Mouse (Mus musculus) cerebellum, adult 9-10 months (tissue): ENCODE results near the gene Esrrg.

Experiments used
- DNase-seq: peaks from one replicate; pipeline ENCODE4 v3.0.0; 2022

The Esrrg gene

GRCm38 (mm10) chr1:188006820-188007491 is 398.4 kb downstream of the Esrrg start:
- DNase-seq, result no peak

DNA sequence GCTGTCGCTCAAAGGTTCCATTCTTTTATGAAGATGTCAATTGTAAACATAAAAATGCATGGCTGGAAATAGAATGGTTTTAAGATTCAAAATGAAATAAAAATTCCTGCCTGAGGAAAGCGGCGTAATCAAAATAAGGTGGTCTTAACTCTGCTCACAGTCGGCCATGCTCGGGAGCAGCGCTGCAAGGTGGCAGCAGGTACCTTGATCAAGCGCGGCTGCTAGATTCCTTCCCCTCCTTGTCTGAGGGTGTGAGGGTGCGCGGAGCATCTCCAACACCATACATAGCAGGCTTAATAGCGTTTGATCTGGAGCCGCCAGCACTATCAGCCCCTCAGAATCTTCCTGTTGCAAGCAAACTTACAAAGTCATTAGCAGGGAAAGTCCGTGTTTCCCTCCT is 399.9 kb downstream of the Esrrg start:
- DNase-seq, result no peak

DNA sequence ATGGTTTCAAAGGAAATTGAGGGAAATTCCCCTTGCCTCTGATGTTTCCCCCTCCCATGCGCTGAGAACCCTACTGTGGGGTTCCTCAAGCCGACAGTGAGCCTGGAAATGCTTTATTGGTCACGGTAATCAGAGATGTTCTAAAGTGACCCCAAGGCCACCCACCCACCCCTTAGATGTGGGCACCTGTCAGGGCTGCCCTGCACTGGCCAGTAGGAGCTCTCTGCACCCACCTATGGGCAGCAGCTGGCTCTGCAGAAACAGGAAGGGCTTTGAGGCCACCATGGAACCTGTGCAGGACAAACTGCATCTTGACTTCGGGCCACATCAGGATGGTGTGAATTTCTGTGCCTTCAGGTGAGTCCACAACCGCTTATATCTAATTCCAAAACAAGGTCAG is 401.3 kb downstream of the Esrrg start:
- DNase-seq, result no peak

- DNase-seq, result no peak
Observed at GRCm38 (mm10) chr1:188010860-188011259, 402.3 kb downstream of the Esrrg start.

GRCm38 (mm10) chr1:188014411-188014810 is 405.8 kb downstream of the Esrrg start:
- peak; percentile 93 for DNase-seq

GRCm38 (mm10) chr1:188017956-188018862 is 409.6 kb downstream of the Esrrg start:
- DNase-seq, result no peak

DNA sequence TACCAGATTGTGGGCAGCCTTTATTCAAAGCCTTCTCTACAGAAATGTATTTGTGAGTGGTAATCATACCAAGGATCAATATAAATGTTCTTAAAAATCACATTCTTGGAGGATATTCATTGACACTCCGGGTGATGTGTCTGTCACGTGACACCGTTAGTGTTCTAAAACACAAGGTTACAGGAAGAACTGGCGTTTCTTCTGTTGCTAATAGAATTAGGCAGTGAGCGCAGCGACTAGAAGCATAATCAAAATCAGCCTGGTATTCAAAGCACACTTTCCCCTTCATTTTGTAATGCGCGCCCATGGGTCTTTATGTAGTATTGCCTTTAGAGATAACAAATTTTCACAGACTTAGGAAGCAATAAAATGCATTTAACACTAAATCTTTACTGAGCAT is 420.6 kb downstream of the Esrrg start:
- no peak for DNase-seq

DNA sequence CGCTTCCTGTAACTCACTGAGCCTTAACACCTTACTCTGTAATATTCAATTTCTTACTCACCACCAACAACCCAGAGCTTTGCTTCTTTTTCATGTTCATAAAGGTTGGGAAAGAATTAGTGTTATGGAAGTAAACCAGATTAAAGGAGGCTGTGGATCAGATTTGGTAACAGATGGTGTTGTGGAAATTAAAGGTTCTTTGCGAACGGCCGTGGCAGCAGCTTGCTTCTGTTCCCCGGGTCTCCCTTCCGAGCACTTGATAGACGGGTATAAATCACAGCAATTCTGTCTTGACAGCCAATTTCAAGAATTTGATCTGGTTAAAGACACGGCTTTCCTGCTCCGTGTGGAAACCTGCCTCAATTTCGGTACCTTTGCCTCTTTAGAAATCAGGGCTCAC is 421.5 kb downstream of the Esrrg start:
- DNase-seq, result no peak

- DNase-seq, result no peak
Observed at GRCm38 (mm10) chr1:188031276-188031675, 422.7 kb downstream of the Esrrg start.

DNA sequence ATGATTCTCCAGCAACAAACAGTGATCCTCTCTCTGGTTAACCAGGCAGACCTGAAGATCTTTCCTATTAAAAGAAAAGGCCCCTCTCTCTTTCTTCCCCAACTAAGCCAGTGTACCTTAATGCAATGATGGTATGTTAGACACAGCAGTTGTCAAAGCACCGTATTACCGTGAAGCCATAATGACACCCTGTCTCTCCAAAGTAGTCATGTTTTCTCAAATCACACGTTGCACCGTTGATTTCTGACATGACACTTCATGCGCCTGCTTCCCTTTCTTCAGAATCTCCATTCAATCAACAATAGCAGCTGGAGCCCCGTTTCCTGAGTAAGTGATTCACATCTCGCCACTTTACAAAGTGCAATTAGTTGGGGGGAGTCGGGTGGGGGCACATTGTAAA is 427.4 kb downstream of the Esrrg start:
- DNase-seq, result no peak

DNA sequence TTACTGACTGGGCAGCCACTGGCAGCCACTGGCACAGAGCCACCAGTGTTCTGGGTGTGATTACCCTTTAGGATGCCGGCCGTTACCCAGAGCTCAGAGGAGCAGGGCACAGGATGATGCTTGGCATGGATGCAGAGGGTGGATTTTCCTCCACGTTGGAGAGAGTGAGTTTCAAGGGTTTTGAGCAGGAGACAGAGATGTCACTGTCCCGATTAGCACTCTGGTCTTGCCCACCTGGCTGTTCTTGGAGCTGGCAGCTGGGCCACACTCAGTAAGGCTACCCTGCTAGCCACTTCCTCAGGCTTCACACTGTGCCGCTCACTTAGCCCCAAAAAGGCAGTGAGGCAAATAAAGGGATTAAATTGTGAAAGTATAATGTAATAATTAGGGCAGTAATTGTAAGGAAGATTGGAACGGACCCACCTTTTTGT is 438.1 kb downstream of the Esrrg start:
- peak; percentile 20 for DNase-seq

GRCm38 (mm10) chr1:188047148-188047547 is 438.6 kb downstream of the Esrrg start:
- peak; percentile 5 for DNase-seq

DNA sequence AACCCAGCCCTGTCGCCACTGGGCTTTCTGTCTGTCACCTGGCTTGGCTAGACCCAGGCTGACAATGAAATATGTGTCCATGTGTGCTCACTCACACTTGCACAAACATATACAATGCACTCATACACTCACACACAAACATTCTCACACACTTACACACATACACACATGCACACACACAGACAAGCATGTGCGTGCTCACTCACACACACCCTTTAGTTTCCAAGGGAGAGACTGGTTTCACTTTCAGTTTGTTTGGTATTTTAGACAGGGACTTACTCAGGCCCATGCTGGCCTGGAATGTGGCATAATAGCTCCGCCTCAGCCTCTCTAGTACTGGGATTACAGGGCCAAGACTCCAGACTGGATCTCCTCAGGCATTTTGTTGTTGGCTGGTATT is 447.3 kb downstream of the Esrrg start:
- no peak for DNase-seq

DNA sequence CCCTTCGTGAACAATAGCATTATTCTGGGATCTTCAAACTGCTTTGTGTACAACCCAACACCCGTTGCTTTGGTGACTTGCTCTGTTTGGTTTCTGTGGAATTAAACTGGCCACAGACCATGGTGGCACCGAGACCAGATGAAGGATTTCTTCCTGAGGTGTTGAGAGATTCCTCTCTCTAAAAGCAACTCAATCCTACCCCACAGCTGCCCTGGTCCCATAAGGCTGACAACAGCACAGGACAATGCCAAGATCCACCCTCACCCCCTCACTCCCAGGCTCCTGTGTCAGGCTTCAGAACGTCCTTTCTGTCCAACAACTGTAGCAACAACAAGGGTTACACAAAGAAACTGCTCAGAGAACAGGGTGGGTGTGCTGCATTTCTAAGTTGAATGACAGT is 449.3 kb downstream of the Esrrg start:
- DNase-seq, result no peak

GRCm38 (mm10) chr1:188059006-188059405 is 450.4 kb downstream of the Esrrg start:
- no peak for DNase-seq

DNA sequence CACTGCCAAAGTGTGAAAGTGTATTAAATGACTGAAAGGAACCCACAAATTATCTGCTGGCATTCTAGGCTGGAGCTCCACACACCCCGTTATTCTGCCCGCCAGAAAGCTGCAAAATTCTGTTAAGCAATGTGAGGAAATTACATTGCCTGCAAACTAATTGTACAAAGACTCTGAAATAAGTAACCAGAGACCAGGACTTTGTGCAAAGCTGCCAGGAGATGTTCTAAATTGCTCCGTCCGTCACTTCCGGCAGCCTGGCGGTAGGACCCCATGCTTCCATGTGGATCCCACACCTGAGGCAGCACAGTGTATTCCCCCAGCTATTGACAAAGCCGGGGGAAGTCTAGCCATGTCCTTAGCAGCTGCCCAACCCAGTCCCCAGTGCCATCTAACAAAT is 451.9 kb downstream of the Esrrg start:
- no peak for DNase-seq

- no peak for DNase-seq
Observed at GRCm38 (mm10) chr1:188068833-188069232, 460.2 kb downstream of the Esrrg start.

- DNase-seq, result no peak
Observed at GRCm38 (mm10) chr1:188069849-188070248, 461.3 kb downstream of the Esrrg start.

DNA sequence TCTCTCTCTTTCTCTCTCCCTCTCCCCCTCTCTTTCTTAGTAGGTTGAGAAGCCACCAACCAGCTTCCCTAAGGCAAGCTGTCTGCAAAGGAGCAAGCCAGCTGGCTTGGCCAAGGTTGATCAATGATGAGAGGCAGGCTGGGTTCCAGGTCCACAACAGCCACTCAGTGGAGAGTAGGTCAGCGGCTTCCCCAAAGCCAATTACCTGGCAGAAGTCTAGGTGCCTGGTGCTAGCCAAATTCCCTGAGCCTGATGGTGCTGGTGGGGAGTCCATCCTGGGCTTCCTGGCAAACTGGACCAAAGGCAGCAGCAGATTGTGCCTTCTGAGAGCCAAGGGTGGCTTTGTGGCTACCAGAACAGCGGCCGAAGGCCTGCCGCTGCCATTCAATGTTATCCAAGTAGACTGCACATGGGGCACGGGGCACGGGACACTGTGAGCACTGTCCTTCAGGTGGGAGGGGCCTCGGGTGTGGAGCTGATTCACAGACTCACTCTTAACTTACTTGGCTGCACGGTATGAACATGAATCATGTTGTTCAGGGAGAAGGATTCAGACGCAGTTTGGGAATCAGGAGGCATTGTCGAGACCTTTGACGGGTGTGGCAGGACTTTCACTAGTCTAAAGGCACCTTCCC is 469.1 kb downstream of the Esrrg start:
- DNase-seq, result peak; percentile 98

DNA sequence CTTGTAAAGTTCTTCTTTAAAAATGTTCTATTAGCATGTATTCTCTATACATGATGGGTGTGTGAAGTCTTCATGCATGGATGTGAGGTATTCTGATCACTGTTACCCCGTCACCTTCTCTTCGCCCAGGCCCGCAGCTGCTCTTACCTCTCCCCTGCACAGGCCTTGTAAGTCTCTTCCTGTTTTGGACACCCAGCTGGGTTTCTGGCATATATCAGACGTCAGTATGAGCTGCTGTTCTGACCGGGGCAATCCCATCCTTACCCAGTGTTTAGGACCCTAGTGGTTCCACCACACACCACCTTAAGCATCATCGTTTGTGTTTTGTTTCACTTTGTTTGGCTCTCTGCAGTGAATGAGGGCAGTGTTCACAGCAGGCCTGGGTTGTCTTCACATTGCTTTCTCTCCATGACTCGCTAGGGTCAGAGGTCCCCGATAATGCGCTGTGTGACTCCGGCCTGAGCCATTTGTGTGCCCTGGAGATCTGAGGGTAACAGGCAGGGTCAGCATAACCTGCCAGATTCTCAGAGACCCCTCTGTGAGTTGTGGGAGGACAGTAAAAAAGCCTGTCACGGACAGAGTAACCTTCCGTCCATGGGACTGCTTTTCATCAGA is 471.8 kb downstream of the Esrrg start:
- DNase-seq, result no peak

- no peak for DNase-seq
Observed at GRCm38 (mm10) chr1:188082665-188083640, 474.4 kb downstream of the Esrrg start.
